Mouse (Mus musculus): ENCODE measurements at regions not wholly inside any gene's neighbourhood (a gene's known extent, or its start where the extent isn't known, plus 50 kb on each side); places are given as distances from the start of the nearest gene placed in this dataset.

DNA sequence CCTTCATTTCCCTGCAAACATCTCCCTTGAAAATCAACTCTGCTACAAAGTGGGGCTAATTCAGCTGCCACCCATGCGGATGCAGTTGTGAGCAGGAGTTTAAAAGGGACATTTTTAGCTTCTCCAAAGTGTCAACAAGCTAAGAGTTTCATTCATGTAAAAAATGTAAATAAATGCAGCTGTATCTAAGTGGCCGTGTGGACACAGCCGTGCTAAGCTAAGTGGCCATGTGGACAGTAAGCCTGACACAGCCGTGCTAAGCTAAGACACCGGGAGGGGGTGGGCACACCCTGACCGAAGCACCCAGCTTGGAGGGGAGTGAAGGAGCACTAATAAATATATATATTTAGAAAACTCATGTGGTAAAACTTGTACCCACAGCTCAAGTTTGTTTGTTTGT is 52.6 kb upstream of the Cnih3 start:
- no peak for DNase-seq (ENCODE audit: low spot score in 2 of 2)

DNA sequence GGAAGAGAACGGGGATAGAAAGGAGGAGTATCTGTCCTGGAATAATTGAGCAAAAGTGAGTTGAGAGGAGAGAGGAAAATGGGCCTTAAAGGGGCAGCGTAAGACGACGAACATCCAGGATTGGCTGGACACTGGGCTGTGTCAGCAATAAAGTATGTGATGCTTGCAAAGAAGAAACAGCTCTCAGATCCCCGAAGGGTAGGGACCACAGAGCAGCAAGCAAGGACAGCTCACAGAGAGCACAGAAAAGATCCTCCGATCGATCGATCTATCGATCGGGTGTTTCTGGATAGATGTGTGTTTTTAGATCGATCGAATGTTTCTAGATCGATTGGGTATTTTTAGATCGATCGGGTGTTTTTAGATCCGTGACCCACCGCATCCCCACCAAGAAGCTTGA is 50.3 kb upstream of the Cnih3 start:
- DNase-seq (ENCODE audit: low spot score in 2 of 2), result no peak
